Mouse (Mus musculus) frontal cortex, postnatal 10 days (tissue): ENCODE measurements around the gene Ddit4l.
"Not testable (repeated sequence)": the region's sequence is repeated elsewhere in the genome, so short reads cannot be mapped to it uniquely, and the experiment has no call there.

Source experiments
- DNase-seq, 2 experiments: peaks; one replicate each; pipeline ENCODE4 v3.0.0; 2022; ENCODE audit warnings: low spot score in 2 of 2, mixed read lengths in 1 of 2

The Ddit4l gene

DNA sequence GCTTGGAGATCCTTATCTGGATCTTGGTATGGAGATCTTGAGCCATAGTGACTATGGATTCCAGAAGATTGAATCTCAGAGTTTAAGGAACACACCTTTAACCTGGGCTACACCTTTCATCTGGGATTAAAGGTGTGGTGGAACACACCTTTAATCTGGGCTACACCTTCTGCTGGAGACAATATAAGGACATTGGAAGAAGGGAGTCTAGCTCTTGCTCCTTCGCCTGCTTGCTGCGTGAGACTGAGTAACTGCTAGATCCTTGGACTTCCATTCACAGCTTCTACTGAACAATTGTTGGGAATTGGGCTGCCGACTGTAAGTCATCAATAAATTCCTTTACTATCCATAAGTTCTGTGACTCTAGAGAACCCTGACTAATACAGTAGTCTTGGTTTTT is at the start of gene Ddit4l:
TSS of gene Ddit4l (plus strand) at position 301 of the 400 bp plus-strand sequence.
- DNase-seq = not testable (repeated sequence)

DNA sequence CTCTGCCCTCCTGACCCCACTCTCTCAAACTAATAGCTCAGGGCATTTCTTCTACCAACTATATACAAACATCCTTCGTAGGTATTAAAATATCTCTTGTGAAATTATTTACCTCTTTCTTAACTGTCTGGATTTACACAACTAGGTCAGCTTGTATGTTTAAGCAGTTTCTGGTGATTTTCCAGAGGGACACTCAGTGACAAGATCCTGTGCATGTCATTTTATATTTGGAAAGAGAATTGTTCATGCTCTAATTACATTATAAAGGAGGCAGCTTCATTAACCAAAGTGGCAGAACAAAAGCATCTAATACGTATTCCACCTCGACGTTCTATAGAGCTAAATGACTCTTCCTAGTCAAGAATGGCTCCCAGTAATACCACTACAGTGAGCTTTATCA is 45.3 kb upstream of the Ddit4l start:
- no peak for DNase-seq

DNA sequence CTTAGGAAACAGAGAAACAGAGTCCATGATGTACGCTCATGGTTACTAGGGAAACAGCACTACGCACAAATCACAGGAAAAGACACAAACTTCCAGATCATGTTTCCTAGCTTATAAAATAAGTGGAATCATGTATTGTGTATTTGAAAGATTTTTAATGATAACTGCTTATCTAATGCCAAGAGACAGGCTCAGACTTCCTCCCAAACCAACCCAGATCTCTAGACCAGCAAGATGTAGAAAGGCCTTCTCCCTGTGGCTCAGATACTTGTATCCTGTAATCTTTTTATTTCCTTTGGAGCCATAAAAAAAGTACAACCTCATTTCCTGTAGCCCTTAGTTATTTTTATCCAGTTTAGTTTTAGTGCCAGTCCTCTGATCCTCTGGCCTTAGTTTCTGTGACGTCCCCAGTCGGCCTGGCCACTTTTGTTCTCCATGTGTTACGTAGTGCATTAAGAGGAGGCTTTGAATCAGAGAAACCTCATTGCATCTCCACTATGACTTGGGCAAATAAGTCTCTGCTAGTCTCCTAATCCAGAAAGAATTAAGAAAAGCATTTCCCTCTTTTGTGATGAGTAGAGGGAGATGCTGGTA is 34.9 kb upstream of the Ddit4l start:
- no peak for DNase-seq

DNA sequence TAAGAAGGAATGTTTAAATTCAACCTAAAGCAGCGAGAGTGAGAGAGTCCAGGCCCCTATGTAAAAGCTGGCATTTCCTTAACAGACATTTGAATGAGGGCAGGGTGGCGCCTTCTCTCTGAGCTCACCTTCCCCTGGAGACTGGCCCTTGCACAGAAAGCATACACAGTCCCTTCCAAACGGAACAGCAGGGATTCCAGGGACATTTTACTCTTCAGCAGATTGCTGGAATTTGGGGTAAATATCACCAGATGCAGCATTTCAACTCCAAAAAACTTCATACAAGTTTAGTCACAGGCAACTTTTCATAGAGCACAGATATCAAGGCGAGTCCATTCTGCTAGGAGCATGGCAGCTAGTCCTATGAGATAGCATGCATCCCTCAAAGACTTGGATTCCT is 31.6 kb upstream of the Ddit4l start:
- DNase-seq = no peak

DNA sequence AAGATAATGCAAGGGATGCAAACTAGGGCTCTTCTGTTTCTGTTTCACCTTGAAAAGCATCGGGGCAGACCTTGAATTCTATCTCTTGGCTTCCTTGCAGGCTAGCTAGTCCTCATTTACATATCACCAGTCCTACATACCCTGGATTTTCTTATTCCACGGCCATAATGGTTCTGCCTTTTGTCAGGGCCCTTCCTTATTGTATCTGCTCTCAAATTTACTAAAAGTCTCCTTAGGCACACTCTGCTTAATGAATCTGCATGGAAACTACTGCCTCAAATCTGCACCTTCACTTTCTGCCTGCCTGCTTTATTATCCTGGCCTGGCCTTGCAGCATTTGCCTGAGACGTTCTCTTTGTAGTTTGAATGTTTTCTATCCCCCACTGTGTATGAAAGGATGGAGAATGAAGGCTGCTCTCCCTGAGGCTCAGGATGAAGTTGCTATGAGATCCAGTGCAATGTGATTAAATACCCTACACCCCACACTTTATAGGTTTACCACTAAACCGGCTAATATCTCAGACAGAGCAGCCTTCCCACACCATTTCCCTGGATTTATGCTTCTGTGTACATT is 27.0 kb upstream of the Ddit4l start:
- DNase-seq = no peak

DNA sequence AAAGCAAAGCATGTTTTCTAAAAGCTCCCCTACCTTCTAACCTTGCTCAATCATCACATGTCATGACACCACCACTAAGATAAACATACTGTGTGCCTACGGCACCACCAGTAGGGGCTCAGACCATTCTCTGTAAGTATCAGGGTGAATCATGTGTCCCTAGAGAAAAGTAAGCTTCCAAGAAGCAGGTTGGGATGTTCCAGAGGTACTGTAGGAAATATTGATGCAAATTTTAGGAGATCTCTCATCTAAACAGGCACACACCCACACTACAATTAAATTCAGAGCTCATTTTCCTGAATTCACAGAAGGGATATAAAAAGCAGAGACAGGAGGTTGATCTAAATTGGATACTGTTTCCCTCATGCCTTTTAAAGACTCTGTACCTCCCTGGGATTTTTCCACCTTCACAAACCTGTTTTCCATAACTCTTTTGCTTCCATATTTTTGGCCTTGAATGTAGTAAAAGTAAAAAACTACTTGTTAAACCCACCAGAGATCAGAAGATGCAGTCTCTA is 12.4 kb upstream of the Ddit4l start:
- DNase-seq = no peak

DNA sequence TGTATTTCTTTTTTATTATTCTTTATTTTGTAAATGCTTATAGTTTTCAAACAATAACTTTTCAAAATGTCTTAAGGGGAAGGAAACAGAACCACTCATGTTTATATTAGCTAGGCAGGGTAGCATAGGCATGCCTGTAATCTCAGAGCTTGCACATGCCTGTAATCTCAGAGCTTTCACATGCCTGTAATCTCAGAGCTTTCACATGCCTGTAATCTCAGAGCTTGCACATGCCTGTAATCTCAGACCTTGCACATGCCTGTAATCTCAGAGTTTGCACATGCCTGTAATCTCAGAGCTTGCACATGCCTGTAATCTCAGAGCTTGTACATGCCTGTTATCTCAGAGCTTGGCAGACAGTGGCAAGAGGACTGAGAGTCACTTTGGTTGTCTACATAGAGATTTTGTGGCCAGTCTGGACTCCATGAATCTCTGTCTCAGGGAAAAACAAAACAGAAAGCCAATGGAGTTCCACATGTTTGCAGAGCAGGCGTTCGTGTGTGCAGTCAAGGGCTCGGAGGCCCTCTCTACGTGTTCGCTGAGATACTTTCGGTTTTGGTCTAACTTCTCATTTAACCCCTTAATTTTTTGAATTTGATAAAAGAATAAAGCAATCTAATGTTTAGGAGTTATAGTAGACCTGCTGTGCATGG is 10.8 kb upstream of the Ddit4l start:
- DNase-seq = no peak

DNA sequence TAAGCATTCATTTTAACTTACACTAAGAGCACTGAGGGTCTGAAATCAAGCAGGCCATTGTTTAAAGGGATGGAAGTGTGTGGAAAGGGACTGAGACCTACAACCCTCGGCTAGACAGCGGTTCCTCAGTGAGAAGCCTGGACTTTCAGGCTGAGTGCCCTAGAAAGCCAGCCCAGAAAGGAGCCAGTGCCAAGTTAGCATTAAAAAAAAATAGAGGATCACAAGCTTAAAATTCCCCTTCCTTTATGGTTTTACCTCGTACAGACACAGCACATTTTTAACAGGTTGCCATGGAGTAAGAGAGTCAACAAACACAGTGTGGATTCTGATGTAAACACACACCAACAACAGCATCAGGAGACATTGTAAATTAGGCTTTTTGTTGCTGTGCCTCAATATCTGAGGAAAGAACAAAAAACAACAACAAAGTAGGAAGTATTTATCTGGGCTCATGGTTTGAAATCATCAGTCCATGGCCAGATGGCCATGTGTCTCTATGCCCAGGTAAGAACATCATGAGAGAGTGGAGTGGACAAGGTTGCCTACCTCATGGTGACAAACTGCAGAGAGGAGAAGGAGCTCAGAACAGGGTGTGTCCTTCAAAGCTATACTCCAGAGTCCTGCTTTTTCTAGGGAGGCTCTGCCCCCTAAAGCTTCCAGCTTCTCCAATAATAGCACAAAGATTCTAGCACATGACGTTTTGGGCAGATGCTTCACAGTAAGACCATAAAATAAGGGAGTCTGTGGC is 10.1 kb upstream of the Ddit4l start:
- DNase-seq = no peak

DNA sequence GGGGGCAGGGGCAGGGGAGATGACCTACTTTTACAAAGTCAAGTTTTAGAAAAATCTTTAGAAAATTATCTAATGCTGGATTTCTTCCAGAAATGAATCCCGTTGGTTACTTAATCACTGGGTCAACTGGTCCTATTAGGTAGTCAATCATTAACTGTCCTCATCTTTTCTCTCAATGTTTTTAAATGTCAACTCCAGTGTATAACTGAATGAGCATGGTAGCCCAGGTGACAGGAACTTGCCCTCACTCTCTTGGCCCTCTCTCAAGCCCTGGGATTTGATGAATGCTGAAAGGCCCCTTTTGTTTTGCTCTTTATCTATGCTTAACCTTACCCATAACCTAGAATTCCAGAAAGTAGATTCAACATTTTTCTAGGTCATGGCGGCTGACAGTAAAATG is 9.4 kb upstream of the Ddit4l start:
- no peak for DNase-seq

DNA sequence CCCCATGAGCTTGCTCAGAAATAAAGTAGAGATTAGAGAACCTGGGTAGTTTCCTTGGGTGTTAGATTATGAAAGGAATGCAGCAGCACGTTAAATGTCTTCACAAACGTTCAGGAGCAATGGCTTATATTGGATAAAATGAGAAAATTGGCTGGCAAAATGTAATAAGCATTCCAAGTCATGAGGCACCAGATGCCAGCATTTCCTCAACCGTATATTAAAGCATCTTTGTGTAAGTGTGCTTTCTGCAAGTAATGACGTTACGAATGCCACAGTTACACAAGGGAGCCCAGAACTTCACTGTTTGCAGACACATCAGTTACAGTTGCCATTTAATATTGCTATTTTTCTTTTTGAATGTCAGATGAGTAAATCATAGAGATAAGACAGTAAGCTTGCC is 872 bp upstream of the Ddit4l start:
- DNase-seq = no peak

DNA sequence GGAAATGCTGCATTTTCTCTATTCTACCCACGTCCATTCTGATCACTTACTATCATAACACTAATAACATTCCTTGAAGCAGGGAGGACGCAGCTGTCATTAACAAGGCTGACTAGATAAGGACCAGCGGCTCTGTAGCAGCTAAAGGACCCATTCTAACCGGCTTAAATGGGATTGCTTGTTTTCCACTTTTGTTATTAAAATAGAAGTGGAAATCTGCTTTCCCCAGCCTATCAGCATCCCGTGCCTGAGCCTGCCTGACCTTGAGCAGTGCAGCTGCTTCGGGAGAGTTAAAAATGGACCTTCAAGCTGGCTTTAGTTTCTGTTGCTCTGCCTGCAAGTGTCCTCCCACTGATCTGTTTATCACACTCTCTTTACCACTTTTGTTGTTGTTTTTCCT is 679 bp downstream of the Ddit4l start:
- no peak for DNase-seq

DNA sequence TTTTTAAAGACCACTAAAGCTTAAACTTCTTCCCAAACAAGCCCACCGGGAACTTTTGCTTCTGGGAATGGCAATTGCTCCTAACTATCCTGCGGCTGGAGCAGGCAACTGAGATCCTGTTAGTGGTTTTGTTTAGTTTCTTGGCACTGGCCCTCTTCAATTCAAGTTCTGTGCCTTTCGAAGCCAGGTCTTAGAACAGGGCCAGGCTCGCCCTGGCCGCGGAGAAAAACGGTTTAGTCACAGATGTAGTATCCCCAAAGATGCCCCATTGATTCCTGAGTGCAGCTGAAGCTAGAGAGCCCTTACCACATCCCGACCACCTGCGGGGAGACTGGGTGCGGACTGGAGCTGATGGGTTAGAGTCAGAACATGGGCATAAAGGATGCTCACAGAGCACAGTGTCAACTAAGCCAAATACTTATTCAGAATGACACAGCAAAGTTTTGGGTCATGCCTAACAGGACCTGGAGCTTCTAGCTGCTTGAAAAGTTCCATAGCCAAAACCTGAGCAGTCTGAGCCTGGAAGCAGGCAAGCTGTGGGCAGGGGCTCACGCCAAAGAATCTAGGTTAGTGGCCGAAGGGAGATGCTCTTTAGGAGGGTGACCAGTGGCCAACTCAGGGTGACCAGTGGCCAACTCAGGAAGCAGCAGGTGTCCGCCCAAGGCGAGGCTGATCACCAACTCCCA is 1.6 kb downstream of the Ddit4l start:
- DNase-seq = no peak

DNA sequence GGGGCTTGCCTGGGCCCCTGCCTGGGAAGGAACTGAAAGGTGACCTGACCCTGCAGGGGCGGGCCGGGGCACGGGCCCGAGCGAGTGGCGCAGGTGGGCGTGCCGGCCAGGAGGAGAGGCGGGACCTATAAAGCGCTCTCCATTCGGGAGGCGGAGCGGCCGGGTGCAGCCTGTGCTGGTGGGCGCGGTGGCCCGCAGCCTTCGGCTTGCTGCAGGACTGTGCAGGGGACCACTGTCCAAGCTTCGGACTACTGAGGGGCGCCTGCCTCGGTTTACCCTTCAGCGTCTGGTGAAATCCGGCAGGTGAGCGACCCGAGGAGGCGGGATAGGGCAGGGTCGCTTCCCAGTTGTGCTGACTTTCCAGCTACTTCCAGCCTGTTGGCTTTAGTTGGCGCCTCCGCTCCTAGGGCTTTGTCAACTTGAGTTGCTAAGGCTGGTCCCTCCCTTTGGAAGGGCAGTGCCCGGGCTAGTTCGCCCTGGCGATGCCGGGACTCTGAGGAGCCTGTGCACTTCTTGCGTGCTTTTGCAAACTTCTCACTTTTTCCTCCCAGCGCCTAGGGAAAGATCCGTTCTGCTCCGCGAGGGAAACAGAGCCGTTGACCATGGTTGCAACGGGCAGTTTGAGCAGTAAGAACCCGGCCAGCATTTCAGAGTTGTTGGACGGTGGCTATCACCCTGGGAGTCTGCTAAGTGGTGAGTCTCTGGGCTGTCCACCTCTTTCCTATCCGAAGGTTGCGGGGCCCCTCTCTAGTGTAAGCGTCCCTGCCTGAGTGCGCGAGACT is 2.4 kb downstream of the Ddit4l start:
- DNase-seq = peak in 1 of 2 experiments; percentile 22

DNA sequence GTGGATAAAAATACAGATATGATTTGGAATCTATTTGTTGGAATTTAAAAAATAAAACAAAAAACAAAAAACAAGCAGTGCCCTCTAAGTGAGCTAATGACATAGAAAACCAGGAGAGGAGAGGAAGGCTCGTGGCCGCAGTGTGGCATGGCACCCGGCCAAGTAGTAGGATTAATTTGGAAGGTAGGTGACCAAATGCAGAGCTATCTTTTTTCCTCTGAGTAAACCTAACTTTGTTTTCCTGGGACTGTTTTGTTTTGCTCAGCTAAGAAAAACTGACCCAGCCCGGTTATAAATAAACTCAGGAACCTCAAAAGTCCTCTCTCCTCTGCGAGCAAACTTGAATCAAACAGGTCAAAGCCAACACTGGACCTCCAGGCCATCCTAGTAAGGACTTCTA is 3.6 kb downstream of the Ddit4l start:
- DNase-seq = no peak

DNA sequence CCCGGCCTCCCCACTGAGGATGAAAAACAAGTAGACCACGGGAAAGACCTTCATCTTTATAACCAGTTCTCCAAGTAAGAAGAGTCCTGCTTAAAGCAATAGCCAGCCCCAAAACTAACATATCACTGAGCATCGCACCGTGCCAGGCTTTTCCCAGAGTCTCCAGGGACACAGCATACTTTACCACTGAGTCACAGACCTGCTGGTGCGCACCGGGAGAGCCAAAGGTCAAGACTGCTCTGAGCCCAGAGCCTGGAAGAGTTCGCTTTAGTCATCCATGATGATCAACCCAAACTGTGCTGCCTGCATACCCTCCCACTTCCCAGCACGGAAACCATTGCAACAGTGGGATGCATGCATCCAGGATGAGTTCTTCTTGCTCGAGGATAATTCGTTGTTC is 12.3 kb downstream of the Ddit4l start:
- DNase-seq = no peak

DNA sequence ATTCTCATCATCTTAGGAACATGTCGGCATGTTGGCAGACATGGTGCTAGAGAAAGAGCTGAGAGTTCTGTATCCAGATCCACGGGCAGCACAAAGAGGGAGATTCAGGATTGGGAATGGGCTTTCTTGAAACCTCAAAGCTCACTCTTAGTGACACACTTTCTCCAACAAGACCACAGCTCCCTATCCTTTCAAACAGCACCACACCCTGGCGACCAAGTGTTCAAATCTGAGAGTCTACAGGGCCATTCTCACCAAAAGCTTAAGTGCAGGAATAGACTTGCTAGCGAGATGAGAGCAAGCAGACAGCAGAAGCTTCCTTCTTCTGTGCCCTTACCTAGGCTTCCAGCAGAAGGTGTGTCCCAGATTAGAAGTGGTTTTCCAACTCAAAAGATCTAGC is 15.2 kb downstream of the Ddit4l start:
- DNase-seq = no peak

DNA sequence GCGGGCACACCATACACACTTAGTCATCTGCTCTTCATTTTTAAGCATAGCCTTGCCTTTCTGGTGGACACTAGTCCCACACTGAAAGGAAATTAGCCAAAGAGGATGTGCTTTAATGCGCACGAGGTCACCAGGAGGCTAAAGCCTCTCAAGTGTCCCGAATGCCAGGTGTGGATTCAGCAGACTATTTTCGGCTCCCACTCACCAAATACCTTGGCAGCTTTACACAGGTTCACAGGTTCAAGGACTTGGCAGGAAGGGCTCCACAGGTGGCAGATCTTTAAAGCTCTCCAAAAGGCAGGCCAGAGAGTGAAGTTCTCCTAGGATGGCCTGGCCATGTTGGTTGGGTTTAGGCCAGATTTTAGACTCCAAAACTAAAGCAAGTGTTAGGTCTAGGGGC is 19.8 kb downstream of the Ddit4l start:
- DNase-seq = no peak

DNA sequence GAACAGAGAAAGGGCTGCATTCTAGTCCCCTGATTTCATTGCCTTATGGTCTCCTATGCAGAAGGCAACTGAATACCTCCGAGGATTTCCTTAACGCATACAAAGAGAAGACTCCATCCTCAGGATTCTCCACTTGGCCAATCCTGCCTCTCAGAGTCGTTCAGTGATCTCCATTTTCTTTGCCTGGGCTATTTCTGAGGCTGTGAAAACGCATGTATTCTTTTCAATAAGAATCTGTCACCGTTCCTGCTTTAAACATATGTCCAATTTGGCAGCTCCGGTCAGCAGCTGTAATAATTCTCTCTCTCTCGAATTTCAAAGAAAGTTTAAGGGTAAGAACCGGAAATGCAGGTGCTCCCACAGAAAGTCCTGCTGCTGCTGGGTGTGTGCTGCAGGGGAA is 20.7 kb downstream of the Ddit4l start:
- no peak for DNase-seq

DNA sequence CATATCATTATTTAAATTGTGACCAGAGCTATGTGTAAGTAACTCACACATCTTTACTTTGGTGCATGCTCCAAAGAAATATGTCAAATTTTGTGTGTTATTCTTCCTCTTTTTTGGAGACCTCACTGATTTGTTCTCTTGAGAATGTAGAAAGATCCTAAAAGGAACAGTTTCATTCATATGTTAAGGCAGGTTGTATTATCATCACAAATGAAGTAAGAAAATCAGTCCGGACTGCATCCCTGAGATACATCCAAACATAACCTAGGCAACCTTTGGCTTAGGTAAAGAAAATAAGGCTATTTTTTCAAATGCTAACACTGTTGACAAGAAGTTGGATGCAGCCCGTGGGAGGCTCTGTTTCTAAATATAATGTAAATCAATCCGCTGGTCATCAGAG is 21.2 kb downstream of the Ddit4l start:
- no peak for DNase-seq

DNA sequence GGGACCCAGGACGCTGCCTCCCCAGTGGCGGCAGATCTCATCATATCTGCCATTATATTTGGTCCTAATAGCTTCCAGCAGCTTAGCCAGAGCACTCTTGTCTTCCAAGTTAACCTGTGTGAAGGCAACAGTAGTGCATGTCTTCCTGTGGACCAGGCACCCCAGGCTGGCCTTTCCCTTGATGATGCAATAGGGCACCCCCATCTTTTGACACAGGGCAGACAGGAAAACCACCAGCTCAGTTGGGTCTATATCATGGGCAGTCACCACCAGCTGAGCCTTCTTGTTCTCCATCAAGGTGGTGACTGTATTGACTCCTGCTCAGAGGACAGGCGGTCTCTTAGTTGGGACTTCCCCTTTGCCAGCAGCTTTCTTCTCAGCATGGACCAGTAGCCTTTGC is 22.7 kb downstream of the Ddit4l start:
- DNase-seq = no peak

DNA sequence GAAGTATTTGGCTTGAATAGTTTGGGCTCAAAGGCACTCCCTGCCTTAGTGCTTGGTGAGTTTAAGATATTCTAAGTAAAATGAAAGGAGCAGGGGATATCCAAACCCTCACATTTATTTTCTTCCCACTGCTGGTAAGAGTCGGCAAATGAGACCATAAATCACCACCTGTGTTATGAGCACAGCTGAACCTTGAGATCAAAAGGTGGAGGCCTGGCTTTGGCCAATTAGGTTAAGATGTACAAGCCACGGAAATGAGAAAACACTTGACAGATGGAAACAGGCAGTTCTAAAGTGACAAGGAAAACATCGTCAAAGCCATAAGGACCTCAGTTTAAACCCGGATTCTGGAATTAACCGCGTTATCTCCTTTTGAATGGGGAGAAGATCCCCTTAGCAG is 23.5 kb downstream of the Ddit4l start:
- DNase-seq = no peak
